Mouse (Mus musculus) frontal cortex, postnatal 36 days (tissue): Measurements from ENCODE around the gene Hsp90ab1.

Experiments used
- DNase-seq, 2 experiments: peaks; one replicate each; pipeline ENCODE4 v3.0.0; 2022; ENCODE audit warnings: low spot score in 2 of 2

Hsp90ab1 gene

GRCm38 (mm10) chr17:45543115-45543514, 30.0 kb downstream of the Hsp90ab1 start:
- DNase-seq: no peak

DNA sequence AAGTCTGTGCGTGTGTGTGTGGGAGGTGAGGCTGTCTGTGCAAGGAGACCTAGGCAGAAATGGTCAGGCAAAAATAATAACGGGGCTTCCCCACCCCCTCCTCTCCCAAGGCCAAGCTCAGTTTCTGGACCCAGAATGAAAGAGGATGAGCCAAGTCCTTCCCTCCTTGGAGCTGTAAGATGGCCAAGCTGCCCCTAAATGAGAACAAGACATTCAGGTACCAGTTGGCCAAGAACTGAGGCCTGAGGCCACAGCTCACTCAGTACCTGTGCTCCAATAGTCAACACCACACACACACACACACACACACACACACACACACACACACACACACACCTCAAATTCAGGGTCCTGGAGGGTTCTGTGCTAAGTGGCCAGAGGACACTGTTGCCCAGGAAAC, 30.4 kb downstream of the Hsp90ab1 start:
- DNase-seq: no peak

DNA sequence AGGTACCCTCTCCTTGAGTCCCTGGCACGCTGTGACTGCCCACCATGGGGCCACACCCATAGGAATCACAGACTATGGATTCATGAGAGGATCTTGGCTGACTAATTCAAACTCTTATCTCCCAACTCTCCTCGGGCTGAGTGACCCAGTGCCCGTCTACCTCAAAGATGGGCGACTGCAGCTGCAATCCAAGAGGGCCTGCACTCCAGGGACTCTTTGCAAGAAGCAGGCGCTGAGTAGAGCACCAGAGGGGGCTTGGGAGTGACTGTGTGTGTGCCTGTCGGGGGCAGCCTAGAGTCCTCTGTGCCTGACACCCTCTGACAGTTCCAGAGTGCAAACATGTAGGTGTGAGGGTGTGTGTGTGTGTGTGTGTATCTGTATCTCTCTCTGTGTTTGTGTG, 30.9 kb downstream of the Hsp90ab1 start:
- no peak for DNase-seq

GRCm38 (mm10) chr17:45539664-45540063, 33.4 kb downstream of the Hsp90ab1 start:
- DNase-seq: no peak

GRCm38 (mm10) chr17:45538394-45538793, 34.7 kb downstream of the Hsp90ab1 start:
- DNase-seq: no peak

DNA sequence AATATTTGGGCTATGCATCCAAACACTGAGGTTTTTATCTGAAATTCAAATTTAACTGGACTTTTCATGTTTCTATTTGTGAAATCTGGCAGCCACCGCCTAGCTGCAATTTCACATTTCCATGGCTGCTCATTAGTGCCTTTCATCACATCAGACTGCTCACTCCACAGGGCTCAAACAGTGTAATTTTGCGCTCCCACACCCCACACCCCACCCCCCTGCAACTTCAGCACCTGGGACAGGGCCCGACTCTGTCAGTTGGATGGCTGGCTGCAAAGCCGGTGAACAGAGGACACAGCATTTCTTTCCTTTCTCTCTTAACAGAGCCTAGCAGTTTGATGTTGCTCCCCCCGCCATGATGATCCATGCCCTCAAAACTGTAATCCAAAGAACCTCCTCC, 36.8 kb downstream of the Hsp90ab1 start:
- DNase-seq: no peak

- no peak for DNase-seq
Observed at GRCm38 (mm10) chr17:45532896-45533295, 40.2 kb downstream of the Hsp90ab1 start.

DNA sequence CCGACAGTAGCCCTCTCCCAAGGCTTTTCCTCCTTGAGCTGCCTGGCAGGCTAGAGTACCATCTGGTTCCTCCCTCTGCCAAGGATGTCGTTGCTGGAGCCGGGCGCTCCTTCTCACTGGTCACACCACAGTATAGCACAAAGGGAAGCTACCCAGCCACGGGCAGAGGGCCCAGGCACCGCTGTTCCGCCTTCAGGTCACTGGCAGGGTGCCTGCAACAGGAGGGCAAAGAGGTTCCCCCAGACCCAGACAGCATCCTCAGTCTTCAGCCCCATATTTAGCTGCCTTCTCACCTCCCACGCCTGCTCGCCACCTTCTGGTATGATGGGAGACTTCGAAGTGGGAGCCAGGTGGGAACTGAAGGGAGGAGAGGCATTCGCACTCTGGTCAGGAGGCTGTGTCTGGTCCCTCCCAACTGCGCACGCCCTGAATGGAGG, 42.7 kb downstream of the Hsp90ab1 start:
- DNase-seq: peak; percentile 75 to 87

GRCm38 (mm10) chr17:45526571-45526970, 46.5 kb downstream of the Hsp90ab1 start:
- no peak for DNase-seq

- no peak for DNase-seq
Observed at GRCm38 (mm10) chr17:45524961-45525360, 48.1 kb downstream of the Hsp90ab1 start.

GRCm38 (mm10) chr17:45523263-45523662, 49.8 kb downstream of the Hsp90ab1 start, which contains the start of gene Tcte1:
Tcte1 (plus strand) TSS chr17:45523434.
- no peak for DNase-seq

DNA sequence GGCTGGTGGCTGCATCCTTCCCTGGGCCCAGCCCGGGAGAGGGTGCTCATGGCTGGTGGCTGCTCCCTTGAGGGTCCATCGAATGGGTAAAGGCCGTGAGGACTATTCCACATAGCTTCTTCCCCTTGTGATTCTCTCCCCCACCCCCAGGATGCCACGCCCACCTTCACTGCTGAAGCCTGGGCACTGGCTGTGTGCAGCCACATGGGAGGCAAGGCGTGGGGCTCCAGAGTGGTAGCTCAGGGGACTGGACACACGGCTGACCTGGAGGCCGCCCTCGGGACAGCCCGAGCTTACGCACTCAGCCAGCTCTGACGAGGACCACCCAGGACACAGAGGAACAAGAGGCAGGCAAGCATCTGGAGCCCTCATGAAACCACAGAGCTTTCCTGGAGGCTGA, 52.9 kb downstream of the Hsp90ab1 start:
- no peak for DNase-seq

DNA sequence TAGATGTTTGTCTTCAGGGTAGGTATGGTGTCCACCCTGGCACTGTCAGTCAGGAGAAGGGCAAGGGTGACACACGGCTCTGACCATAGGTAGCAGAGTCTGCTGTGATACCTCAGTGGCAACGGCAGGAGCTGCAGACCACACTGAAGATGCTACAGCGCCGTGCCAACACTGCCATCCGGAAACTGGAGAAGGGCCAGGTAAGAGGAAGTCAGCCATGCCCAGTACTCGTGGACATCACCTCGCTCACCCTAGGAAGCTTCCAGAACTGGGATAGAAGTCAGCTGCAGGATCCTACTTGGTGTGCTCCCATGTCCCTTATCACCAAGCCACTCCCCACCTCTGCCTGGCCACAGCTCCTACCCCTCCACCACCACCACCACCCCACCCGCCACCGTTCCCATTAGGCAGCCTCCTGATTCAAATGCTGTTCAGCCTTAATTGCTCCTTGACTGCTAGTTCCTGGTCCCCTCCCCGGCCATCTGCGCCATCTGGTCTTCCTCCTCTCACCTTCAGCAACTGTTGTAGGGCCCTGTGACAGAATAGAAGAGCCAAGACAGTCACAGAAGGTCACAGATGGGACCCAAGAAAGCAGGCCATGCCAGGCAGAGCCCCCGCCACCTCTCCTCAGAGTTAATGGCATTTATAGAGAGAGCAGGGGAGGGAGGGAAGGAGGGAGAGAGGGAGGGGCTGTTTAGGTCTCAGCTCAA, 54.1 kb downstream of the Hsp90ab1 start:
- no peak for DNase-seq
